Mouse (Mus musculus) erythroblast, embryonic 14.5 days (primary cell): ENCODE results near the gene Cox18.

ENCODE experiments used
- GATA1 ChIP-seq: IDR thresholded peaks from 2 replicates; pipeline ENCODE4 v1.6.1; 2012; ENCODE audit warnings: low read length, inconsistent platforms, mixed read lengths
- TAL1 ChIP-seq: IDR thresholded peaks from 3 replicates; pipeline ENCODE4 v1.6.1; 2012; ENCODE audit warnings: low read length, inconsistent platforms, mixed read lengths

DNA sequence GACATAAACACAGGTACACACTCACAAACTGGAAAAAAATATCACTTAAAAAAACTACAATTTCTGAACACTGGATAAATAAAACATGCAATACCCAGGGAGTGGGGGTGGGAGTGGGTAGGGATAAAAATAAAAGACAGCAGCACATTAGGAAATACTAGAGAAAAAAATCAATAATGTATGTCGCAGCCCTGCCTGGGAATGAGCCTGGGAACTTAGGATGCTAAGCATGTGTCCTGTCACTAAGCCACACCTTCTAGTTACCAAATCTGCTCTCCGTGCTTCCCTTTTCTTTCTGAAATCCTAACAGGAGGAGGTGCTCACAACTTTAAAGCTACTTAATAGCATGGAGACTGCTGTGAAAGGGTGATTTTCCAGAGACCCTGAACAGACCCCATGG lies 6.0 kb upstream of the Cox18 start:
- TF ChIP-seq GATA1 (no peak), TAL1 (no peak)
